Mouse (Mus musculus) cerebellum, adult 11 months (tissue): ENCODE data around the gene Olfr1412.

Experiments
- DNase-seq: peaks from one replicate; pipeline ENCODE4 v3.0.0; 2022

Olfr1412 gene

DNA sequence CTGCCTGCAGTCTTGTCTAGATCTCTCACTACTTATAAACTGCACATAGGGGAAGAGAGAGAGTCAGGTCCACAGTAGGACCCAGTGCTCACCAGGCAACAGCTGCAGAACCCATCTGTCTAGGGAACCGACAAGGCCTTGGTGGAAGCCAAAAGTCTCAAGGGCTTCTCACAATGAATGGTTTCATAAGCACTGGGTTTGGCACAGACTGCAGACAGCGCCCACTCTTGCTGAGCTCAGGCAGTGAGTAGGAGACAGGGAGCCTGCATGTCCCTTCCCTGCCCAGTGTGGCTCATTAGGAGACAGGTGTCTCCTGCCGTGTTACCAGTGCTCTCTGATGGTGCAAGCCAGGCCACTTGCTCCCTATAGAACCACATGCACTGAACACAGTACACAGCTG is 52.6 kb downstream of the Olfr1412 start:
- DNase-seq, result no peak

DNA sequence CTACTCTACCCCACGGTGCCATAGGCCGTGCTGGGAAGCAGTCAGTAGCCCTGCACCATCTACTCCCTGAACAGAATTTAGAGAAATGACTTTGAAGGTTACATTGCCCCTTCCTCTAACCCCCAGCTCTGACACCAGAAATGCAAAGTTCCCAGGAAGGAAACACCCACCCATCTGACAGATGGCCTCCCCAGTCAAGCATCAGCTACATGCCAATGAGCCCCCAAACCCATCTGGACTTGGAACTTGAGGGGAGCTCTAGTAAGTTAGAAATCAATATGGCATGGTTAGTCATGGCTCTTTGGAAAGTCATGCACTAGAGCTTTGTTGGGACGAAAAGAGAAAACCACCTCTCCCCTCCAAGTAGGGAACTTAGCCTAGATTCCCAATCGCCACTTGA is 53.2 kb downstream of the Olfr1412 start:
- no peak for DNase-seq

GRCm38 (mm10) chr1:92640393-92640792 is 54.8 kb downstream of the Olfr1412 start:
- no peak for DNase-seq
